Mouse (Mus musculus): Measurements from ENCODE around the gene Tor3a.

DNA sequence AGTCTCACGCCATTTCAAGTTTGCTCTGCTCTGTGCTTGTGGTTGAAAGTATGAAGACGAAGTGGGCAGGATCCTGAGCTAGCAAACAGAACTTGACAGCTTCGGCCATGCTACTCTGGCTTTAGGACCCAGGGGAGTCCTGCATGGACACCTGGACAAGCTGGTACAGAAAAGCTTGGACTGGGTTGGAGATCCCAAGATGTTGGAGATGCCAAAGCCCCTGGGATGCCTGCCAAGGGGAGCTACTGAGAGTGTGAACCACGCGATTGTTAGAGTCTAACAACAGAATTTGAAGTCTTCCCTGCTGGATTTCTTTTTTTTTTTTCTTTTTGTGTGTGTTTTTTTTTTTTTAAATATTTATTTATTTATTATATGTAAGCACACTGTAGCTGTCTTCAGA is 2.4 kb upstream of the Tor3a start:
- TF ChIP-seq CTCF (IDR thresholded peaks at IDR 0.05; ENCODE audit: low read depth, low read length), result no peak
- no peak for TF ChIP-seq POLR2A (IDR thresholded peaks at IDR 0.05; ENCODE audit: extremely low read depth, insufficient read depth, low read length)
